Mouse (Mus musculus) brown adipose tissue, adult 24 weeks (tissue): Measurements from ENCODE around the gene Nid2. TPM values are rescaled to one million over a fixed set of nuclear protein-coding genes. Genes with fewer than 3 reads are reported as not detected.

Experiments used
- H3K27ac ChIP-seq: fragments of 200-500 bp; replicated peaks from 2 replicates; pipeline ENCODE4 v1.5.1; 2012; ENCODE audit warnings: low read depth, mild to moderate bottlenecking, low read length
- H3K4me1 ChIP-seq: fragments of 200-500 bp; 2 replicates; pipeline ENCODE4 v1.6.1; 2012; ENCODE audit warnings: low read length, mixed read lengths; ENCODE audit not compliant: control insufficient read depth, insufficient read depth, insufficient read length
- H3K4me3 ChIP-seq: fragments of 200-500 bp; 2 replicates; pipeline ENCODE4 v1.5.1; 2012; ENCODE audit warnings: low read depth, mild to moderate bottlenecking, low read length, moderate library complexity; ENCODE audit not compliant: insufficient read depth
- polyA plus RNA-seq: library from polyadenylated mRNA; stranded (reverse); fragments of >200 nt; gene quantifications from 2 replicates; pipeline ENCODE4 v1.2.4, GENCODE M21; 2012; ENCODE audit not compliant: missing spikeins, insufficient read depth, insufficient read length

The Nid2 gene
- polyA plus RNA-seq, 1 experiment: 7.3 TPM

DNA sequence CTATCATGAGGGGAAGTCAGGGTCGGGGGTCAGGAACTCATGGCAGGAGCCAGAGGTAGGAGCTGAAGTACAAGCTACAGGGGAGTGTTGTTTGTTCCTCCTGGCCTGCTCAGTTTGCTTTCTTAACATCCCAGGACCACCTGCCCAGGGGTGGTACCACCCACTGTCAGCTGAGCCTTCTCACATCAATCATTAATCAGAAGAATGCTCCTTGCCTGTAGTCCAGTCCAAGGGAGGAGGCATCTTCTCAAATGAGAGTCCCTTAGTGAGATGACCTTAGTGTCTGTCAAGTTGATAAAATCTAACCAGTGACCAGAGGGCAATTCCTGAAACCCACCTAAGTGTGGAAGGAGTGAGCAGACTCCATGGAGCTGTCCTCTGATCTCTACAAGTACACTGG is 37.4 kb downstream of the Nid2 start:
- H3K4me1 ChIP-seq: no peaks in the 10 kb centered on the region
- H3K27ac ChIP-seq: no peak overlapping the region
- H3K4me3 ChIP-seq: no peak overlapping the region

DNA sequence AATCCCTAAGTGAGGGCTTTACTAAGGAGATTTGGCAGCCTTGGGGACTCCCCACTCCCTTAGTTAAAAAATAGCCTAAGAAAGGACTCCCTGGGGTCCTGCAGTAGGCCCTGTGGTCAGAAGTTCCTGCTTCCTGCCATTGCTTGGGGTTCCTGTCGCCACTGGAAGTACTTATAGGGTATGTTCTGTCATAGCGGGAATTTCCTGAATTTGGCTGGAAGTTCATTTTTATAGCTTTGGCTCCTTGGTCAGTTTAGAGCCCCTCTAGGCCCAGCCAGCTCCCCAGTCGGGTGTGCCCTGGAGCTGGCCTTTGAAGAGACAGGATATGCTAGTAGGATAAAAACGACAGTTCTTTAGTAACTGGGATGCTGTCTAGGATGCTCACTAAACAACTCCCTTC is 43.8 kb downstream of the Nid2 start:
- H3K4me1 ChIP-seq: peaks cover 16% of the 10 kb centered on the region; the same call in 1 of the 2 replicates
- peak overlapping the region; percentile 83 for H3K27ac ChIP-seq
- no peak overlapping the region for H3K4me3 ChIP-seq

DNA sequence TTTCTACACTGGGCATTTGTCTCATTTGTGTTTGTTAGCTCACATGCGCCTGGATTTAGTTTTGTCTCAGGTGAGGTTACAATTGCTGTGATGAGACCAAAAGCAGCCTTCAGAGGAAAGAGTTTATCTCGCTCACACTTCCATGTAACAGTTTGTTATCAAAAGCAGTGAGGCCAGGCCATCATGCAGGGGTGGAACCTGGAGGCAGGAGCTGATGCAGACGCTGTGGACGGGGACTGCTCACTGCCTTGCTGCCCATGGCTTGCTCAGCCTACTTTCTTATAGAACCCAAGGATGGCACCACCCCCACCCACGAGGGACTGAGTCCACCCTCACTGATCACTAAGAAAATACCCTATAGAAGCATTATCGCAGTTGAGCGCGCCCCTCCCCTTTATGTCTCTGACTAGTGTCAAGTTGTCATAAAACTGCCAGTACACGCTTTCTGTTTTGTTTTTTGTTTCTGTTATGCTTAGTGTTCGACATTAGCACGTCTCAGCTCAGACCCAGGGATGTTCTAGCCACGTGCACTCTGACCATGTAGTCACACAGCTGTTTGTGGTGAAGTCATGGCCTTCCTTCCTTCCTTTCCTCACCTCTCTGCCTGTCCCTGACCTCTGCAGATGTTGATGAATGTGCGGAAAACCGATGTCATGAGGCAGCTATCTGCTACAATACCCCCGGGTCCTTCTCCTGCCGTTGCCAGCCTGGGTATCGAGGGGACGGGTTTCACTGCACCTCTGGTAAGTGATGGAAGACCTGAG is 45.7 kb downstream of the Nid2 start:
- H3K4me1 ChIP-seq: peaks cover 16% of the 10 kb centered on the region; the same call in 1 of the 2 replicates
- no peak overlapping the region for H3K27ac ChIP-seq
- no peak overlapping the region for H3K4me3 ChIP-seq

DNA sequence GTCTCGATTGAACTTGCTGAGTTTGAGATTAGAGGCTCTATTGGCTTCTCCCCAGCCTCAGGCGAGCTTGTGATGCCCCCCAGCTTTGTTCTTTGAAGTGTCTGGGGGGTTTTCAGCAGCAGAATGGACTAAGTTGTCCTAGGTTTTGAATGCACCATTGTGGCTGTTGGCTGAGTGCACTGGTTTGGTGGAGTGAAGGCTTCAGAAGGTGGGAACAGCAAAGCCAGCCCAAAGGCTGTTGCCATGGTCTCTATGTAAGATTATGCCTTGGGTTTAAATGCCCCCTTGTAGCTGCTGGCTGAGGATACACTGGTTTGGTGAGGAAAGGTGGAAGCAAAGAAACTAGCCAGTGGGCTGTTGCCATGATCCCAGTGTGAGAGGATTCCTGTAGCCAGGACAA is 49.4 kb downstream of the Nid2 start:
- Histone ChIP-seq H3K4me1 (peaks cover 5% of the 10 kb centered on the region; the same call in 1 of the 2 replicates), H3K27ac (no peak overlapping the region), H3K4me3 (no peak overlapping the region)

DNA sequence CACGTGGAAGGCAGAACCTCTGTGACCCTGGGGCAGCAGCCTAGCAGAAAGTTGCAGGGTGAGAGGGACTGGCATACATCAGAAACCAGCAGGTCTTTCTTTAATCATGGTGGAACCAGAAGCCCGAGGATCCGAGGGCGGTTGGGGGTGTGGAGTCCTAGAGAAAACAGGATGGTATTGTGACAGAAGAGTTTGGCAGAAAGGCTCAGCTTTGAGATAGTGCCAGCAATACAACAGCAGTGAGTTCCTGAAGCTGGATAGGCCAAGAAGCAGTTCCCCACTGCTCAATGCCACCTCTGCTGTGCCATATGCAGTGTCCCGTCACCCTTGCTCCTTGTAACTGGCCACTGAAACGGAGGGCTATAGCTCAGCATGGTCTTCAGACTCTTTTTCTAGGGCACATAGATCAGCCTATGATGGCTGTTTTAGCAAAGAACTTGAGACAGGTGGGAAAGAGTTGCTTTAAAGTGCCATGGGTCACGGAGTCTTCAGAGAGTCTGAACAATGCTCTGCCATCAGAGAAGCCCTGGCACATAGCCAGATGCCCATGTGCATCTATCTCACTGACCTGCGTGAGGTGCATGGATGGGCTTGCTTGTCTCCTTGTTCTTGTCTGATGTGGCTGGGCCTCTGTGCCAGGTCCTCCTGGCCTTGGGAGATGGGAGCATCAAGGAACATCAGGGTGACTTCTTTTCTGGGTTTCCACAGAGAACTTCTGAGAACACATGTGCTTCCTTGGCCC is 50.6 kb downstream of the Nid2 start:
- H3K4me3 ChIP-seq: no peak overlapping the region
- no peaks in the 10 kb centered on the region for H3K4me1 ChIP-seq
- H3K27ac ChIP-seq: no peak overlapping the region

DNA sequence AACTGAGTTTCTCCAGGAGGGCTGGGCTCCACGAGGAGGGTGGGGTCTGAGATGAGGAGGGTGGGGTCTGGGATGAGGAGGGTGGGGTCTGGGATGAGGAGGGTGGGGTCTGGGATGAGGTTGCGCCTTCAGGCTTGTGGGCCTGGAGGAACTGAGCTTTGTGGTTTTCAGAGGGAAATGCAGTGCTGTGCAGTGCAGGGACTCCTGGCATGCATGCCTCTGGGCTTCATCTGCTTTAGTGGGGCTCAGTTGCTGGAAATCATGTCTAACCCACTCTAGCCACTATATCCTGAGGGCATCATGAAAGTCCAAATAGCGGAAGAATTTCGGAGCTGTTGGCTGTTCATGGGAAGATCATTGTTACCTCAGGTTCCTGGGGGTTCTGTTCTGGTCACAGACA is 52.2 kb downstream of the Nid2 start:
- no peak overlapping the region for H3K4me3 ChIP-seq
- no peaks in the 10 kb centered on the region for H3K4me1 ChIP-seq
- no peak overlapping the region for H3K27ac ChIP-seq

DNA sequence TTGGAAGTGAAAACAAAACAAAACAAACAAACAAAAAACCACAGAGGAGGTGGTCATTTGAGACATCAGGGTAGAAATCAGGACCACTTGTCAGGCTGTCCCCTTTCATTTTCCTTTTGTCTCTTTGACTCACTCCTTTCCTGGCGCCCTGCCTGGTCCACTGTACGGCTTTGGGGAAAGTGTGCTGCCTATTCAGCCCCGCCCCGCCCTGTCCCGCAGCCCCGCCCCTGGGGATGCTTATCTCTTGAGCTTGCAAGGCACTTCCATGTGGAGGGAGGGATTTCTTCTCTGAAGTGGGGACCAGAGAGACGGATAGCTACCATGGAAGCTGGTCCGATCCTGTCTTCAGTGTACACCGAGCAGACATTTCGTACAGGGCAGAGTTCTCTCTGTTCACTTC is 52.6 kb downstream of the Nid2 start:
- no peak overlapping the region for H3K4me3 ChIP-seq
- H3K27ac ChIP-seq: no peak overlapping the region
- H3K4me1 ChIP-seq: no peaks in the 10 kb centered on the region

DNA sequence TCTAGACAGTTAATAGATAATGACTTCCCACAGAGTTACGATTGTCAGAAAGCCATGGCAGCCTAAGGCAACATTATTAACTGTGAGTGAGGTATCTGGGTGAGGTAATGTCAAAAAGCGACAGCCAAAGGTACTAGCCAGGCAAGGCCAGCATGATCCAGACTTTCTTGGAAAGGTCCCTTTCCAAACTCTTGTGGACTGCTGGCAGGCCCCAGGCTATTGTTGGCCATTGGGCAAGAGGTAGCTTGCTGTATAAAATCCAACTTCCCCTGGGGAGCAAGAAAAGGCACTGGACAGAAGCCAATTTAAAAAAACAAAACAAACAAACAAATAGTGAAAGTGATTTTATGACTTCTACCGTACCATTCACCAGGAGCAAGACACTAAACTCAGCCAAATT is 56.3 kb downstream of the Nid2 start:
- Histone ChIP-seq H3K4me3 (no peak overlapping the region), H3K4me1 (no peaks in the 10 kb centered on the region), H3K27ac (no peak overlapping the region)

DNA sequence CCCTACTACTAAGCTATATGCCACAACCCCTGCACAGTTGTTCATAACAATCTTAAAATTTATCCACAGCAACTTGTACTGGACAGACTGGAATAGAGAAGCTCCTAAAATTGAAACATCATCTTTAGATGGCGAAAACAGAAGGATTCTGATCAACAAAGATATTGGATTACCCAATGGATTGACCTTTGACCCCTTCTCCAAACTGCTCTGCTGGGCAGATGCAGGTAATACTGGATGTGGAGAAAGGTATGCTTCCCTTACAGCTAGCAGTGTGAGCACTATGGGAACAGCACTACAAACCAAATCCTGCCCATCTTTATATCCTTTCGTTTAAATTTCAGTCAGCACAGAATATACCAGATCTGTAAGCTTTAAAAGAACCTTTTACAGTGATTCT is 56.8 kb downstream of the Nid2 start:
- Histone ChIP-seq H3K27ac (no peak overlapping the region), H3K4me3 (no peak overlapping the region), H3K4me1 (no peaks in the 10 kb centered on the region)

DNA sequence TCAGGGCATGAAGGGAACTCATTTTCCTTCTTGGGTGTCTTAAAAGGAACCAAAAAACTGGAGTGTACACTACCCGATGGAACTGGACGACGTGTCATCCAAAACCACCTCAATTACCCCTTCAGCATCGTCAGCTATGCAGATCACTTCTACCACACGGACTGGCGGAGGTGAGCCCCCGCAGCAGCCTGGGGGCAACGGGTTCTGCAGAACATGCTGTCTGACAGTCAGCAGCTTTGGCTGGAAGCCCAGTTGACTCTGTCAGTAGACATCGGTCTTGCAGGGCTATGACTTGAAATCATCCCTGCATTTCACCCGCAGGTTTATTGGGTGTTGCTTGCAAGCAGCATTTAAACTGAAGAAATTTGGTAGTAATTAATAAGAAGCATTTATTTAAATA is 58.9 kb downstream of the Nid2 start:
- no peak overlapping the region for H3K4me3 ChIP-seq
- no peak overlapping the region for H3K27ac ChIP-seq
- no peaks in the 10 kb centered on the region for H3K4me1 ChIP-seq

DNA sequence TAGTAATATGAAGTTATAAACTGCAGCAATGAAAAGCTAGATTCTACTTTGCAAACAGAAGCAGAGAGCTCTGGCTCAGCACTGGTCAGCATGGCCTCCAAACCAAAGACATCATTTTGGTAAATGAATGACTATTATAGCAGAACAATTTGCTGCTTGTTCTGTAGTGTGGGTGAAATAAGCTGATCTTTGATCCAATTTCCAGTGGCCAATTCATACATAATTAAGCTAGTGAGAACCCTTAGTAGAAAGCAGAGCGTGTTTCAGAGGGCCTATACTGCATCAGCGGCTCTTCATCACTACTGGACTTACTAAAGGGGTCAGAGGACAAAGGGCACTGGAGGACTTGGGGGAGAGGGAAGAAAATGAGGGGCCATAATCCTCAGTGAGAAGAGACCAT is 62.0 kb downstream of the Nid2 start:
- H3K4me3 ChIP-seq: no peak overlapping the region
- no peak overlapping the region for H3K27ac ChIP-seq
- H3K4me1 ChIP-seq: no peaks in the 10 kb centered on the region

DNA sequence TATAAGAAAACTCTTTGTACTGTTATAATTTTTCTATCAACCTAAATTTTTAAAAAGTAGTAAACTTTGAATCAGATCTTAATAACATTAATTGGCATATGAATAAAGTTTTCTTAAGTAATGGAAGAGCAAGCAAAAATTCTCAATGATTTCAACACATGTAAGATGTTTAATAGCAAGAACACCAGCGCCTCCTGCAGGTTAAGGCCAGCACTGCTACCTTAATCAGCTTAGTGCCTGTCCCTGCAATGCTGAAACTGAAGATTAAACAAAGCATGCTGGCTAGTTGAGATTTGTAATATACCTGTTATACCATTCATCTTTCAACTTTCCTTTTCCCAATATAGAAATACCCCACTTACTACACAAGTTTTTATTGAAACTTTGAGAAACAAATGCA is 66.9 kb downstream of the Nid2 start:
- no peak overlapping the region for H3K27ac ChIP-seq
- H3K4me1 ChIP-seq: no peaks in the 10 kb centered on the region
- H3K4me3 ChIP-seq: no peak overlapping the region

DNA sequence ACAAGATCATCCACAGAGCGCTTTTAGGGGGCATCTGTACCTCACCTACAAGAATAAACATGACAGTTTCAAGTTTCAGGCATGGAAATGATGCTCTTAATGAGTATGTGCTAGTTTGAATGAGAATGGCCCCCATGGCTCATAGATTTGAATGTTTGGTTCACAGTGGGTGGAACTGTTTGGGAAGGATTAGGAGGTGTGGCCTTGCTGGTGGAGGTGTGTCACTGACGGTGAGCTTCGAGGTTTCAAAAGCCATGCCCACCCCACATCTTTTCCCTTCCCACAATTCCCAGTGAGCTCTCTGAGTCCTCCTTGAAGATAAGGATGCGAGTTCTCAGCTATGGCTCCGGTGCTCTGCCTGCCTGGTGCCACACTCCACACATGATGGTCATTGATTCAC is 70.6 kb downstream of the Nid2 start:
- H3K4me3 ChIP-seq: no peak overlapping the region
- H3K27ac ChIP-seq: no peak overlapping the region

DNA sequence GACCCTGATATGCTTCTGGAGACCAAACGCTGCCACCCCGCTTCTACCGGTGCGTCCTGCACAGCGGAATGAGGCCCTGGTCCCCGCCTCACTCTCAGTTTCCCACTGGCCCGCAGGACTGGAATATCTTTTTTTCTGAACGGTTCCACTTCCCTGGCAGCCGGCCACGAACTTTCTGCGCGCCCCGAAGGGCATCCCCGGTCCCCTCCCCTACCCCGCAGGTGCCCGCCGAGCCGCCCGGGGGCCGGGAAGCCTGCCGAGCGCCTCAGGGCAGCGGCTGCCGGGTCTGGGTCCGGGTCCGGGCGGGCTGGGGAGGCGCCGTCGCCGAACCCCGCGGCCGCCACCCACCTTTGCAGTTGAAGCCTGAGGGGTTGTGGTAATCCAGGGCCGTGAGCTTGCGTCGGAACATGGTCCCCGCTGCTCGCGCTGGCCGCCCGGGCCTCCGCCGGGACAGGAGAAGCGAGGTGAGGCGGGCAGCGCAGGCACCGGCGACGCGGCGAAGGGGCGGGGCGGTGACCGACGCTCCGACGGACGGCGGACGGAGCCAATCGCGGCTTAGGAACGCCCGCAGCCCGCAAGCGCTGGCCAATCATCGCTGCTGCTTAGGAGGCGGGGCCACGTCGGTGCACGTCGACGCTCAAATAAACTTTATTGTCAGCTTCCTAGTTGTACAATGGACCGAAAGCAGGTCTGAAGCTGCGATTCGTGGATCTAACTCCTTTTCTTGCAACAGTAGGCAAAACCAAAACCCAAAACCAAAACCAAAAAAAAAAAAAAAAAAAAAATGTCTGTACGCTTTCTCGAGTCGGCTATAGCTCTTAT is 72.5 kb downstream of the Nid2 start, which contains the start of gene Rtraf:
Gene Rtraf, minus strand, starts transcription at position 504 of the 822 bp plus-strand sequence.
- no peaks in the 10 kb centered on the region for H3K4me1 ChIP-seq
- H3K27ac ChIP-seq: peak within 1 kb of the TSS; percentile 18; the same call in 1 of the 2 replicates
- H3K4me3 ChIP-seq: peak within 1 kb of the TSS; percentile 72

More for the DNA sequence above, 70.6 kb downstream of the Nid2 start:
- no peaks in the 10 kb centered on the region for H3K4me1 ChIP-seq

DNA sequence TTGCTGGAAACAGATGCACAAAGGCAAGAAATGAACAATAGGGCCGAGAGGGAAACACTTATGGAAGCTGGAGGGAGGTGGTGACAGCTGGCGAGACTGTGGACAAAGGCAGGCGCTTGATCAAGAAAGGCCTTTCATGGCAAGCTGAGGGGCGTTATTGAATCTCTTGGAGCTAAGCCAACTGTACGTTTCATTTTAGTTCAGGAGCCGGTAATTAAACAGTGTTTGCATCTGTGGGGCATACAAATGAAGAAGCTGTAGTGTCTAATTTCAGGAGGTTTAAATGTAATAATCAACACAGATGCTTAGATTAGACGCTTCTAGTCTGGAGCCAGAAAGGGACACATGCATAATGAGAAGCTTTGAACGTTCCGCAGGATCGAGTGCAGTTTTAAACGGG is 74.4 kb downstream of the Nid2 start:
- H3K4me3 ChIP-seq: no peak overlapping the region
- H3K27ac ChIP-seq: no peak overlapping the region
- H3K4me1 ChIP-seq: no peaks in the 10 kb centered on the region
